Mouse (Mus musculus) kidney, adult 2 months (tissue): ENCODE results near the gene Rora.

Experiments used
- CTCF ChIP-seq: fragments of 200-500 bp; conservative IDR thresholded peaks from 2 replicates; pipeline ENCODE4 v1.5.1; 2011; ENCODE audit warnings: low read depth, mild to moderate bottlenecking, control low read depth, low read length, moderate library complexity, mixed read lengths; ENCODE audit not compliant: insufficient read depth, insufficient read length
- POLR2A ChIP-seq: fragments of 200-500 bp; IDR thresholded peaks from one replicate; pipeline ENCODE4 v1.6.1; 2011; ENCODE audit warnings: low read depth, low read length, control low read depth

- TF ChIP-seq POLR2A (no peak), CTCF (no peak)
Measured at GRCm38 (mm10) chr9:68656076-68656795, 2.6 kb downstream of the Rora start.
